Mouse (Mus musculus): ENCODE measurements at regions not wholly inside any gene's neighbourhood (a gene's known extent, or its start where the extent isn't known, plus 50 kb on each side); places are given as distances from the start of the nearest gene placed in this dataset. TPM values are rescaled to one million over a fixed set of nuclear protein-coding genes. Genes with fewer than 3 reads are reported as not detected.
A peak's percentile ranks its signal among the peaks of the same experiment; 100 is the strongest.

DNA sequence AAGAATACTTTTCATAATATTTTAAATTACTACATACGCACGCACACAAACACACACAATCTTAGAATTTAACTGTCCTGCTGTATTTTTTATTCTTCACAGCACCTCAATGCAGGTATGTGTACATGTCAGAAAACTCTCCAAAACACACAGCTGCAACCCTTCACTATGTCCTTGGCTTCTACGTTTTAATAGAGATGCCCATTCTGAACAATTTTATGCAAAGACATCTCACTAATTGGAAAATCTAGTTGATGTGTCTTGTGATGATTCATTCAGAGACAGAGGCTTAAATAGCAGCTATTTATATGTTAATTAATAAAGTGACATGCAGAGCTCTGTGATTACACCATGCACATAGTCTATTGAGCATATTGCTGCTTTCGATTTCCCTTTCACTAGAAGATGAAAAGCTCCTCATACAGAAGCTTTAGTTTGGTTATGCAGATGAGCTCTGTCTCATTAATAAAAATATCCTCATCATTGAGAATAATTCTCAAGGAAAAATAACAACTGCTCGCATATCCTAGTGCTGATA lies 525.4 kb downstream of the Slco4c1 start:
- 50% methylated on average over 5 of the region's 5 CpGs for WGBS
- no peak overlapping the region for H3K4me3 ChIP-seq (ENCODE audit: low read depth, low read length)
- no peaks in the 10 kb centered on the region for H3K4me1 ChIP-seq (ENCODE audit: insufficient read depth, low read length)
- H3K36me3 ChIP-seq (ENCODE audit: insufficient read depth, low read length): no peaks in the 10 kb centered on the region
- DNase-seq (ENCODE audit: low spot score) (peak; percentile 32), ATAC-seq (ENCODE audit: low FRiP score) (no peak)
- no peak overlapping the region for H3K4me2 ChIP-seq (ENCODE audit: low read depth, low read length, poor library complexity, severe bottlenecking)
- no peaks in the 10 kb centered on the region for H3K9me3 ChIP-seq (ENCODE audit: low read length)
- H3K27ac ChIP-seq (ENCODE audit: low read depth, low read length): no peak overlapping the region
- no peaks in the 10 kb centered on the region for H3K27me3 ChIP-seq (ENCODE audit: insufficient read depth, low read length)
- no peak overlapping the region for H3K9ac ChIP-seq (replicated peaks; ENCODE audit: low read length, poor library complexity, severe bottlenecking)
- TF ChIP-seq CTCF (IDR thresholded peaks at IDR 0.05): no peak

DNA sequence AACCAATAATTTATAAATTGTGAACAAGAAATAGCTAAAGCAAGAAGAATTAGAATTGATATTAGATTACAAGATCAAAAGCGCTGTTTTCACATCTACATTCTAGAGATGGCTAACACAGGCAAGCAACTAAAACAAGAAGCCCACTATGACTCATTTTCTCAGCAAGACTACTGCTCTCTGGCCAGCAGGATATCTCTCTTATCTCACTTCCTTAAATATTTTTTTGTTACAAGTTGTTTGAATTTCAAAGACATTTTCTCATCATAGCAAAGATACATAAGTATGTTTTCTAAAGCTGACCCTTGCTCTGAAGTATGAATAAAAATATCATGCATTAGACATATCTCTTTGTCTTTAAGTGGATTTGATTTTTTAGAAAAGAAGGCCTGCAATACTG lies 556.2 kb downstream of the Slco4c1 start:
- H3K4me3 ChIP-seq (ENCODE audit: low read depth, low read length): no peak overlapping the region
- ATAC-seq (ENCODE audit: low FRiP score): no peak

DNA sequence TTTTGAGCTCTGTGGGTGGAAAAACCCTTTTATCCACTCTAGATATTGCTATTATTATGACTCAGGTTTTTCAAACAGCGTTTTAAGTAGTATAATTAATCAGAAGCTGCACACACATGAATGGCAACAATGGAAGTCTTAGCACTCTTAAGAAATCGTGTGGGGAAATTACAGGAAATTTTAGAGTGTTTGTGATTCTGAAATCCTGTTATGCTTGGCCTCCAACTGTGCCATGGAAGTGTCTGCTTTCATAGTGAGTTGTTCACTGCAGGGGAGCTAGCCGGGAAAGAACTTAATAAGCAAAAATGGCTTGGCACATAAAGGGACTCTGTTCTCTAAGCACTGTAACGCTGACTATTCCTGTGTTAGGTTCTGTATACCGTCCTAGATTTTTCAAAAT lies 570.7 kb downstream of the Slco4c1 start:
- Histone ChIP-seq H3K27ac (ENCODE audit: low read depth, low read length) (no peak overlapping the region), H3K4me2 (ENCODE audit: low read depth, low read length, poor library complexity, severe bottlenecking) (no peak overlapping the region)
- WGBS: 23% methylated on average over 5 of the region's 5 CpGs

More for the DNA sequence above, 556.2 kb downstream of the Slco4c1 start:
- Histone ChIP-seq H3K4me2 (ENCODE audit: low read depth, low read length, poor library complexity, severe bottlenecking) (no peak overlapping the region), H3K27me3 (ENCODE audit: insufficient read depth, low read length) (no peaks in the 10 kb centered on the region), H3K36me3 (ENCODE audit: insufficient read depth, low read length) (no peaks in the 10 kb centered on the region), H3K27ac (ENCODE audit: low read depth, low read length) (no peak overlapping the region), H3K4me1 (ENCODE audit: insufficient read depth, low read length) (no peaks in the 10 kb centered on the region), H3K9me3 (ENCODE audit: low read length) (no peaks in the 10 kb centered on the region), H3K9ac (replicated peaks; ENCODE audit: low read length, poor library complexity, severe bottlenecking) (no peak overlapping the region)
- no peak for TF ChIP-seq CTCF (IDR thresholded peaks at IDR 0.05)
- WGBS: 92% methylated on average over 1 of the region's 1 CpGs
- DNase-seq (ENCODE audit: low spot score): no peak

DNA sequence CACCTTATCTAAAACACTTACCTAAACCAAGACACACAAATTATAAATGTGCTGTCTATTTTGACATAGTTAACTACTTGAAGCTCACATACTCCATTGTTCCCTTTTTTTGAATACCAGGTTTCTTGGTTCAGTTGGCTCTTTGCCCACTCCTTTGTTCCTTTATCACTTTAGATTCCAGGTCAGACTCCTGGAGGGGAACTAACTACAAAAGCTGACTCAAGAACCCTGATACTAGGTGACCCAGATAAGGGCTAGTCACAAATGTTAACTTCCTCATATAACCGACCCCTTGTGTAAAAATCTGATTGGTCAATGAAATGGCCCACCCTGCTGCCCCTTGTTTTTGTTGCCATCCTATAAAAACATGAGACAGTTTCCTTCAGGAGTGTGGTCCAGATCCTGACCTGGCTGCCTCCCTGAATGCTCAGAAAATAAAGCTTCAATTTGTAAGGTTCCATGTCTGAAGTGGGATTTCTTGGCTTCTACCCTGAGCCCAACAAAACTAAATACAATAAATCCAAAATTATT lies 593.9 kb downstream of the Slco4c1 start:
- H3K4me1 ChIP-seq (ENCODE audit: insufficient read depth, low read length): no peaks in the 10 kb centered on the region
- H3K27me3 ChIP-seq (ENCODE audit: insufficient read depth, low read length): no peaks in the 10 kb centered on the region
- DNase-seq (ENCODE audit: low spot score) (no peak), ATAC-seq (ENCODE audit: low FRiP score) (no peak)
- 81% methylated on average over 1 of the region's 1 CpGs for WGBS
- H3K9ac ChIP-seq (replicated peaks; ENCODE audit: low read length, poor library complexity, severe bottlenecking): no peak overlapping the region
- TF ChIP-seq CTCF (IDR thresholded peaks at IDR 0.05): no peak
- no peak overlapping the region for H3K4me3 ChIP-seq (ENCODE audit: low read depth, low read length)
- H3K27ac ChIP-seq (ENCODE audit: low read depth, low read length): no peak overlapping the region
- H3K4me2 ChIP-seq (ENCODE audit: low read depth, low read length, poor library complexity, severe bottlenecking): no peak overlapping the region
- no peaks in the 10 kb centered on the region for H3K9me3 ChIP-seq (ENCODE audit: low read length)
- no peaks in the 10 kb centered on the region for H3K36me3 ChIP-seq (ENCODE audit: insufficient read depth, low read length)

More for the DNA sequence above, 570.7 kb downstream of the Slco4c1 start:
- H3K9me3 ChIP-seq (ENCODE audit: low read length): no peaks in the 10 kb centered on the region
- no peaks in the 10 kb centered on the region for H3K4me1 ChIP-seq (ENCODE audit: insufficient read depth, low read length)
- H3K36me3 ChIP-seq (ENCODE audit: insufficient read depth, low read length): no peaks in the 10 kb centered on the region
- no peak for ATAC-seq (ENCODE audit: low FRiP score)
- no peak for TF ChIP-seq CTCF (IDR thresholded peaks at IDR 0.05)
- DNase-seq (ENCODE audit: low spot score): peak; percentile 25
- no peaks in the 10 kb centered on the region for H3K27me3 ChIP-seq (ENCODE audit: insufficient read depth, low read length)
- no peak overlapping the region for H3K4me3 ChIP-seq (ENCODE audit: low read depth, low read length)
- H3K9ac ChIP-seq (replicated peaks; ENCODE audit: low read length, poor library complexity, severe bottlenecking): no peak overlapping the region

DNA sequence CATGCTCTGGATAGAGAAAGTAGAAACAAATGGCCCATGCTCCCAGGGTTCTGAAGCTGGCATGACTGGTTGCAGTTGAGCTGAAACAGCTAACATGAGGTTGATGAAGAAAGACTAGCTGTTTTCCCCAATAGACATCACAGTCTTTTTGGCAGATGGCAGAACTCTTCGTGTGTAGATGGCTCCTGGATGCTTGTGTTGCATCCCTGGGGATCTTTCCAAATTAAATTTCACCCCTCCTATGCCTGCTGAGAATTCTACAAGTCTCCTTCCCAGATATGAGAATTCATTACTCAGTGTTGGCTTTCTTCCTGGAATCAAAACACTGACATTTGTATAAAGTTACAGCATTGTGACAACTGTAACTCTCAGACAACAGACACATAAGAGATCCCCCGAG lies 595.3 kb downstream of the Slco4c1 start:
- no peak for ATAC-seq (ENCODE audit: low FRiP score)
- Histone ChIP-seq H3K4me2 (ENCODE audit: low read depth, low read length, poor library complexity, severe bottlenecking) (no peak overlapping the region), H3K27ac (ENCODE audit: low read depth, low read length) (no peak overlapping the region), H3K4me3 (ENCODE audit: low read depth, low read length) (no peak overlapping the region), H3K27me3 (ENCODE audit: insufficient read depth, low read length) (no peaks in the 10 kb centered on the region), H3K36me3 (ENCODE audit: insufficient read depth, low read length) (no peaks in the 10 kb centered on the region), H3K4me1 (ENCODE audit: insufficient read depth, low read length) (no peaks in the 10 kb centered on the region), H3K9ac (replicated peaks; ENCODE audit: low read length, poor library complexity, severe bottlenecking) (no peak overlapping the region), H3K9me3 (ENCODE audit: low read length) (no peaks in the 10 kb centered on the region)
- 63% methylated on average over 2 of the region's 2 CpGs for WGBS
- DNase-seq (ENCODE audit: low spot score): peak; percentile 28
- no peak for TF ChIP-seq CTCF (IDR thresholded peaks at IDR 0.05)

Small RNA genes lying in the stretch of these regions (microRNA-seq; reads per million reads assigned to microRNA genes)
- gene Gm22917 (ENCODE audit: borderline number of aligned reads): not detected

Measured in midbrain, postnatal 0 days (tissue).